Mouse (Mus musculus): ENCODE data around the gene Sh3bgrl3. TPM values are rescaled to one million over a fixed set of nuclear protein-coding genes. Genes with fewer than 3 reads are reported as not detected.

The Sh3bgrl3 gene
- total and polyA plus RNA-seq, 3 experiments, result 128 to 362 (median 153) TPM

DNA sequence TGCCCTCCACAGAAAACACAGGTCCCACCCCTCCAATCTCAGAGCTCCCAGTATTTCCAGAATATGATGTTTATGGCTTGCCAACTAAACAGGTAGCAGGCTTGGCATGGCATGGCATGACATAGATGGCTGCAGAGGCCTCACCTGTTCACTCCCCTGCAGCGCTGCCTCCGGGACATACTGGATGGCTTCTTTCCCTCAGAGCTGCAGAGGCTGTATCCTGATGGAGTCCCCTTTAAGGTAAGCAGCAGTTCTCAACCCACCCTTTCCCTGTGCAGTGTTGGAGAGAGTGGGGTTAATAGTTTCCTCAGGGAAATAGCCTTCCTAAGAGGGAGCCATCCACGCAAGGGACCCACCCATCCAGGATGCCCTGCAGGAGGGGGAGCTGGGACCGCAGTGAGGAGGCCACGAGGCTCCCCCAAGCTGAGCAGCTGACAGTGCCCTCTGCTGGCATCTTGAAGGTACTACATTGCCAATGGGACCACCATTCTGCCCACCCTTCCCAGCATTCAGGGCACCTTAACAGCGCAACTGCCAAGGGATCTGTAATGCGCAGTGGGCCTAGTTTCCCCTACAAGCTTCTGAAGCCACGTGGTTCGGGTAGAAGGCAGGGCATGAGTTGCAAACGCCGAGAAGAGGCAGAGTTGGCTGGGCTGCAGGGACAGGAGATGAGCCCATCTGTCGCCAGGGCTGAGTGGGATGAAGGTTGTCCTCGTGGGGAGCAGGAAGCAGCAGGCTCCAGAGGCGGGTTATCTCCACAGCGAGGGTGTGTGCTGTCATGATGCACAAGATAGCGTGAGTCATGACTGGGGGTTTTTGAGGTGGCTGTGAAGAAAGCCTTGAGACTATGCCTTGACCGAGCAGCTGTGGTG, 4.7 kb downstream of the Sh3bgrl3 start (continued):
- TF ChIP-seq ZC3H11A (IDR thresholded peaks at IDR 0.05; ENCODE audit: low read depth, low read length) (no peak), ETS1 (conservative IDR thresholded peaks at IDR 0.05; ENCODE audit: low read depth, low read length) (no peak), ZMIZ1 (IDR thresholded peaks at IDR 0.05; ENCODE audit: low read depth, low read length) (no peak), GABPA (IDR thresholded peaks at IDR 0.05; ENCODE audit: insufficient replicate concordance, low read depth, low read length) (no peak), USF1 (IDR thresholded peaks at IDR 0.05; ENCODE audit: low read depth, low read length) (no peak)

DNA sequence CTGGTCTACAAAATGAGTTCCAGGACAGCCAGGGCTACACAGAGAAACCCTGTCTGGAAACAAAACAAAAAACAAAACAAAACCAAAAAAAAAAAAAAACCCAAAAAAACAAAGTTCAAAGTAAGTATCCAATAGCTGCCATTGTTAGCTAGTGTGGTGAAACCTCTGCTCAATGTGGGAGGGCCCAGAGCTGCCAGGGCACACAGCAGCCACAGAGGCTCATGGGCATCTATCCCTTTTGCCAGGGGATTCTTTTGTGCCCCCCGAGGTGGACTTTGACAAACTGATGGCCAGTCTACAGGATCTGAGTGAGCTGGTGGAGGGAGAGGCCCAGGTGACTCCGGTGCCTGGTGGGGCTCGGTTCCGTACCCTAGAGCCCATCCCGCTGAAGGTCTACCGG, 5.4 kb downstream of the Sh3bgrl3 start:
- H3K4me3 ChIP-seq (replicated peaks in 1 of 3; ENCODE audit: low read depth in 2 of 3, low read length in 2 of 3, poor library complexity in 1 of 3), result no peak overlapping the region
- H3K27ac ChIP-seq (ENCODE audit: insufficient read depth, low read depth), result no peak overlapping the region
- no peak overlapping the region for H3K9ac ChIP-seq (ENCODE audit: insufficient read depth, low read depth)
- dilution Hi-C loops (cut with MboI; ENCODE audit: extremely low pct_ligation_motif_present, extremely low pct_unique_long_range_greater_than_20kb, low sequenced_read_pairs), result no loop called here
- H3K9me3 ChIP-seq (replicated peaks; ENCODE audit: low read length), result no peaks in the 10 kb centered on the region
- H3K4me2 ChIP-seq (ENCODE audit: insufficient read depth, low read depth, poor library complexity, severe bottlenecking), result no peak overlapping the region
- in situ Hi-C loops (cut with MboI; ENCODE audit: low pct_ligation_motif_present, low pct_unique_long_range_greater_than_20kb, low sequenced_read_pairs), result loop anchor here (5.0 kb wide), 1 partner anchor 86 kb away; no protein-coding TSS in a partner anchor
- DNase-seq (ENCODE audit: extremely low read depth), result no peak
- peaks cover 15 to 34% of the 10 kb centered on the region in 2 experiments for H3K36me3 ChIP-seq (replicated peaks in 1 of 2; ENCODE audit: control insufficient read depth in 1 of 2, insufficient read depth in 1 of 2, low read length in 1 of 2)
- peaks cover 4% of the 10 kb centered on the region; the same call in 1 of the 2 replicates for H3K79me2 ChIP-seq (replicated peaks; ENCODE audit: control insufficient read depth, extremely low read depth, insufficient read depth, poor library complexity, severe bottlenecking)
- H3K4me1 ChIP-seq (ENCODE audit: control insufficient read depth in 1 of 2, insufficient read depth in 2 of 2), result peaks cover 56 to 88% of the 10 kb centered on the region in 2 experiments
- no peaks in the 10 kb centered on the region for H3K27me3 ChIP-seq (replicated peaks)
- TF ChIP-seq MXI1 (IDR thresholded peaks at IDR 0.05; ENCODE audit: low read depth, low read length) (no peak), GABPA (IDR thresholded peaks at IDR 0.05; ENCODE audit: insufficient replicate concordance, low read depth, low read length) (no peak), MYC (IDR thresholded peaks at IDR 0.05; ENCODE audit: low read depth, low read length) (no peak), CHD1 (IDR thresholded peaks at IDR 0.05; ENCODE audit: low read depth, low read length) (no peak), CHD2 (IDR thresholded peaks at IDR 0.05; ENCODE audit: low read length) (no peak)

DNA sequence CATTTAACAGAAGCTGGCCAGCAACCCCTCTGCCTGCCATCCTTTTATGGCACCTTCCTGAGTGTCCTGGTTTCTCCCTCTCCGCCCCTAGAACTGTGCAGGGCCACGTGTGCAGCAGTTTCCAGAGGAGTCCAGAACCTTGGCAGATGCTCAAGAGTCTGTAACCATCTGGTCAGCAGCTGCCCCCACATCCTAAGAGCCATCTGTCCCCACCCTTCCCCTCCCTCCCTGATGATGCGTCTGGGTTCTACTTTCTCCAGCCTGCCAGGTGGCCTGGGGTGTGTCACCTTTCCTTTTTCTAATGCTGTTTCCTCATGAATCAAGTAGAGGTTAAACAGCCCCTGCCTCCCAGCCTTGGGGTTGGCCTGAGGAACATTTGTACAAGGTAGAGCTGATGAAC, 6.3 kb downstream of the Sh3bgrl3 start:
- dilution Hi-C loops (cut with MboI; ENCODE audit: extremely low pct_ligation_motif_present, extremely low pct_unique_long_range_greater_than_20kb, low sequenced_read_pairs) (no loop called here), in situ Hi-C loops (cut with MboI; ENCODE audit: low pct_ligation_motif_present, low pct_unique_long_range_greater_than_20kb, low sequenced_read_pairs) (loop anchor here (5.0 kb wide), 1 partner anchor 85 kb away; no protein-coding TSS in a partner anchor)
- no peak overlapping the region for H3K4me2 ChIP-seq (ENCODE audit: insufficient read depth, low read depth, poor library complexity, severe bottlenecking)
- H3K4me1 ChIP-seq (ENCODE audit: control insufficient read depth in 1 of 2, insufficient read depth in 2 of 2), result peaks cover 56 to 89% of the 10 kb centered on the region in 2 experiments
- H3K9me3 ChIP-seq (replicated peaks; ENCODE audit: low read length), result no peaks in the 10 kb centered on the region
- H3K27ac ChIP-seq (ENCODE audit: insufficient read depth, low read depth), result no peak overlapping the region
- H3K27me3 ChIP-seq (replicated peaks), result no peaks in the 10 kb centered on the region
- H3K9ac ChIP-seq (ENCODE audit: insufficient read depth, low read depth), result no peak overlapping the region
- DNase-seq (ENCODE audit: extremely low read depth), result no peak
- H3K79me2 ChIP-seq (replicated peaks; ENCODE audit: control insufficient read depth, extremely low read depth, insufficient read depth, poor library complexity, severe bottlenecking), result no peaks in the 10 kb centered on the region
- peaks cover 15 to 28% of the 10 kb centered on the region in 2 experiments for H3K36me3 ChIP-seq (replicated peaks in 1 of 2; ENCODE audit: control insufficient read depth in 1 of 2, insufficient read depth in 1 of 2, low read length in 1 of 2)
- no peak overlapping the region for H3K4me3 ChIP-seq (replicated peaks in 1 of 3; ENCODE audit: low read depth in 2 of 3, low read length in 2 of 3, poor library complexity in 1 of 3)
- TF ChIP-seq CTCF (conservative IDR thresholded peaks at IDR 0.05 in 1 of 2, IDR thresholded peaks at IDR 0.05 in 1 of 2; ENCODE audit: low read depth in 2 of 2, low read length in 2 of 2) (no peak), JUN (IDR thresholded peaks at IDR 0.05; ENCODE audit: insufficient read depth, low read depth, low read length) (no peak), E2F4 (IDR thresholded peaks at IDR 0.05; ENCODE audit: insufficient replicate concordance, low read depth, low read length) (no peak), BHLHE40 (IDR thresholded peaks at IDR 0.05; ENCODE audit: low read depth, low read length) (no peak), IRF4 (IDR thresholded peaks at IDR 0.05; ENCODE audit: low read depth, low read length) (no peak), SIN3A (IDR thresholded peaks at IDR 0.05; ENCODE audit: low read length) (no peak), MYC (IDR thresholded peaks at IDR 0.05; ENCODE audit: low read depth, low read length) (peak; percentile 38; the same call in 1 of the 2 replicates), MAZ (IDR thresholded peaks at IDR 0.05; ENCODE audit: low read depth, low read length) (no peak), TCF12 (IDR thresholded peaks at IDR 0.05; ENCODE audit: low read depth, low read length) (peak; percentile 55; the same call in 1 of the 2 replicates), ZC3H11A (IDR thresholded peaks at IDR 0.05; ENCODE audit: low read depth, low read length) (no peak), CHD1 (IDR thresholded peaks at IDR 0.05; ENCODE audit: low read depth, low read length) (no peak), KAT2A (IDR thresholded peaks at IDR 0.05; ENCODE audit: insufficient replicate concordance, low read length) (no peak), NRF1 (IDR thresholded peaks at IDR 0.05; ENCODE audit: low read depth, low read length) (no peak)

Data from CH12.LX (cell line).